Mouse (Mus musculus) myocyte (in vitro differentiated cells): ENCODE measurements around the gene Prss16.

Source experiments
- E2F4 ChIP-seq: IDR thresholded peaks from one replicate; pipeline ENCODE4 v1.6.1; 2011; ENCODE audit warnings: mild to moderate bottlenecking, control low read depth, moderate library complexity; ENCODE audit not compliant: insufficient read depth
- MYOG ChIP-seq, 3 experiments: IDR thresholded peaks; one replicate each; pipeline ENCODE4 v1.6.1; 2011; ENCODE audit warnings: control low read depth in 2 of 3, low read depth in 2 of 3, mild to moderate bottlenecking in 2 of 3; ENCODE audit not compliant: insufficient read length in 2 of 3, control insufficient read depth in 1 of 3, insufficient read depth in 1 of 3
- POLR2A ChIP-seq: IDR thresholded peaks from one replicate; pipeline ENCODE4 v1.6.1; 2011; ENCODE audit warnings: low read depth, mild to moderate bottlenecking, control low read depth, moderate library complexity; ENCODE audit not compliant: insufficient read length
- SRF ChIP-seq: IDR thresholded peaks from one replicate; pipeline ENCODE4 v1.6.1; 2011; ENCODE audit warnings: low read depth; ENCODE audit not compliant: control insufficient read depth, insufficient read length
- USF1 ChIP-seq: IDR thresholded peaks from one replicate; pipeline ENCODE4 v1.6.1; 2011; ENCODE audit warnings: low read depth, mild to moderate bottlenecking, control low read depth, moderate library complexity

DNA sequence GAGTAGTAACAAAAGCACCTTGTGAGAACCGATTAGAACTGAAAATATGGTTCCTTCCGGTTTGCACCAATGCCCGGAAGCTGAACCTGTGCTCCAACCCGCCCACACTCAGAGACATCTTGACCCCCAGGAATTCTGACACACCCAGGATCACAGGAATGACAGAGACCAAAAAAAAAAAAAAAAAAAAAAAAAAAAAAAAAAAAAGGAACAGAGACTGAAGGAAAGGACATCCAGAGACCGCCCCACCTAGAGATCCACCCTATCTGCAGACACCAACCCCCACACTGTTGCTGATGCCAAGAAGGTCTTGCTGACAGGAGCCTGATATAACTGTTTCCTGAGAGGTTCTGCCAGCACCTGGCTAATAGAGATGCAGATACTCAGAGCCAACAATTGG, 17.0 kb downstream of the Prss16 start:
- TF ChIP-seq MYOG (IDR thresholded peaks at IDR 0.05; ENCODE audit: control insufficient read depth in 1 of 3, insufficient read depth in 1 of 3, insufficient read length in 2 of 3, low read depth in 2 of 3) = no peak
- TF ChIP-seq SRF = no peak
- TF ChIP-seq E2F4 = no peak
- TF ChIP-seq POLR2A = no peak
- no peak for TF ChIP-seq USF1
